Mouse (Mus musculus) ES-CJ7 (cell line): ENCODE data around the gene Gm3468.
"Not testable (repeated sequence)": the region's sequence is repeated elsewhere in the genome, so short reads cannot be mapped to it uniquely, and the experiment has no call there.

Experiments used
- DNase-seq: peaks from one replicate; pipeline ENCODE4 v3.0.0; 2011; ENCODE audit warnings: low read depth, low spot score

The Gm3468 gene

DNA sequence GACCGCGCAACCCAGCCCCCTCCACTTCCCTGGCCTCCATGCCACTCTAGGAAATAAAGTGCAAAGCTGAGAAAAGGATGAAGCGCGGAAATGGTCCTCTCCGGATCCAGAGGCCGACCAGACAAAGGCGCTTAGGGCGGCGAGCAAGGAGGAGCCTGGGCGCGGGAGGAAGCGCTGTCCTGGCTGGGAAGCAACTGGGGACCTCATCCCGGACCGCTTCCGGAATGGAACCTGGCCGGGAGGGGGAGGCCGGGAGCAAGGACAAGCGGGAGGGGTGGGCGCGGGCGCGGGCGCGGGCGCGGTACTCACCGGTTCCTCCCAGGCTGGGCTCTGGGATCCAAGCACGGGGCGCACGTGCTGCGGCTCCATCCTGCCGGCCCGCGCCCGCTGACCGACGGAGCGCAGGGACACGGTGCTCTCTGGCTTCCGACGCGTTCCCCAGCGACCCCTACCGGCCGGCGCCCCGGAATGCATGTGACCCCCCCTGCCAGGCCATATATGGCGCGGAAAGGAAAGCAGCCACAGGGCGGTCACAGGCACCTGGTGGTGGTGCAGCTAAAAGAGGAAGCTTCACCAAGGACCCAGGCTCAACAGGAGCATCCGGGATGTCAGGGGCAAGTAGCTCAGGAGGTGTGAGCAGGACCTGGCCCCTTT lies at the start of gene Gm3468:
Gene Gm3468 (minus strand): TSS at position 394 of the 654 bp plus-strand sequence.
- DNase-seq, result peak; percentile 27

DNA sequence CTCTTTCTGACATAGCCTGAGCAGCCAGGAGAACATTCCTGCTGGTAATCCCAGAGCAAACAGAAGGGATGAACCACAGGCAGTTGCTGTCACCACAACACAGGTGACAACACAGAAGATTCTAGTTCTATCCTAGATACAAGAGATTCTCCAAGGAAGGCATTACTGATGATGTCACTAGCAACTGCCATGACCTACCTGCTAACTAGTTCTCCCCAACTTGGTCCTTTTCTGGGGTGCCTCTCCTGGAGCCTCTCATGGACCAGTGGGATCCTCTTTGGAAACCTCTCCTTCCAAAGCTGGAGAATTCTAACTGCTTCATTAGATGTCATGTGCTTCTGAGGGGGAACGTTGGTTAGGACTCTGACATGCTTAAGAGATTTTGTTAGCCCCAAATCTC lies 17.2 kb upstream of the Gm3468 start, which contains the start of gene Gm3476:
Gene Gm3476 (minus strand): TSS at position 101 of the 400 bp plus-strand sequence.
- DNase-seq, result not testable (repeated sequence)

DNA sequence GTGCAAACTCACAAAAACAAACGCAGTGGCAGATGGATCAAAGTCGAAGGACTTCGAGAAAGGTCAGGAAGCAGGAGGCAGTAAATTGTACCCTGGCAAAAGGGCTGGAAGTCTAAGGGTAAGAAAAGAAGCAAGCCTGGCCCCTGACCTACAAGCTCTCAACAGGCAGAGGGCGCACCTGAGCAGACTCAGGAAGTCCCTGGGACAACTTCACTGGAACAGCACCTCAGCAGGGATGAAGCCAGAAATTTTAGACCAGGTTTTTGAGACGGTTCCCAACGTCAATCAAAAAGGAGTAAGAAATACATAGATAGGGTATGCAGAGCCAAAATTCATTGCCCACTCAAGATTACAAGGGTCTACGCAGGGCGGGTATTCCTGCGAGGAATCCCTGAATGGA lies 965 bp downstream of the Gm3468 start:
- peak; percentile 2 for DNase-seq

DNA sequence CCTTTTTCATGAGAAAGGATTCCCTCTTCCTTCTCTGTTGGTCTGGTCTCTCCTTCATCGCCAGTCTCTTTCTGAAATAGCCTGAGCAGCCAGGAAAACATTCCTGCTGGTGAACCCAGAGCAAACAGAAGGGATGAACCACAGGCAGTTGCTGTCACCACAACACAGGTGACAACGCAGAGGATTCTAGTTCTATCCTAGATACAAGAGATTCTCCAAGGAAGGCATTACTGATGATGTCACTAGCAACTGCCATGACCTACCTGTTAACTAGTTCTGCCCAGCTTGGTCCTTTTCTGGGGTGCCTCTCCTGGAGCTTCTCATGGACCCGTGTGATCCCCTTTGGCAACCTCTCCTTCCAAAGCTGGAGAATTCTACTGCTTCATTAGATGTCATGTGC lies 14.6 kb downstream of the Gm3468 start, which contains the start of gene Gm8206:
Gene Gm8206 (minus strand): TSS at position 101 of the 400 bp plus-strand sequence.
- not testable (repeated sequence) for DNase-seq

DNA sequence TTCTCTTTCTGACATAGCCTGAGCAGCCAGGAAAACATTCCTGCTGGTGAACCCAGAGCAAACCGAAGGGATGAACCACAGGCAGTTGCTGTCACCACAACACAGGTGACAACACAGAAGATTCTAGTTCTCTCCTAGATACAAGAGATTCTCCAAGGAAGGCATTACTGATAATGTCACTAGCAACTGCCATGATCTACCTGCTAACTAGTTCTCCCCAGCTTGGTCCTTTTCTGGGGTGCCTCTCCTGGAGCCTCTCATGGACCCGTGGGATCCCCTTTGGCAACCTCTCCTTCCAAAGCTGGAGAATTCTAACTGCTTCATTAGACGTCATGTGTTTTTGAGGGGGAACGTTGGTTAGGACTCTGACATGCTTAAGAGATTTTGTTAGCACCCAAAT lies 50.3 kb downstream of the Gm3468 start, which contains the start of gene Gm6337:
Gene Gm6337 (minus strand): TSS at position 101 of the 400 bp plus-strand sequence.
- DNase-seq, result not testable (repeated sequence)
